Mouse (Mus musculus): ENCODE results near the gene Vmn2r67.
"Not testable (repeated sequence)": the region's sequence is repeated elsewhere in the genome, so short reads cannot be mapped to it uniquely, and the experiment has no call there.

Gene Vmn2r67

GRCm38 (mm10) chr7:85155898-85156297 is at the start of gene Vmn2r67:
Gene Vmn2r67 (minus strand): TSS chr7:85155998.
- DNase-seq (ENCODE audit: low read depth): no peak

- not testable (repeated sequence) for DNase-seq (ENCODE audit: low read depth)
Observed at GRCm38 (mm10) chr7:85104531-85104930, 51.3 kb downstream of the Vmn2r67 start.

Data from c-Kit-positive CD71-positive TER-119-negative erythroid progenitor cells, embryonic 14.5 days (primary cell).